Mouse (Mus musculus): Measurements from ENCODE around the gene Prpf40b.

DNA sequence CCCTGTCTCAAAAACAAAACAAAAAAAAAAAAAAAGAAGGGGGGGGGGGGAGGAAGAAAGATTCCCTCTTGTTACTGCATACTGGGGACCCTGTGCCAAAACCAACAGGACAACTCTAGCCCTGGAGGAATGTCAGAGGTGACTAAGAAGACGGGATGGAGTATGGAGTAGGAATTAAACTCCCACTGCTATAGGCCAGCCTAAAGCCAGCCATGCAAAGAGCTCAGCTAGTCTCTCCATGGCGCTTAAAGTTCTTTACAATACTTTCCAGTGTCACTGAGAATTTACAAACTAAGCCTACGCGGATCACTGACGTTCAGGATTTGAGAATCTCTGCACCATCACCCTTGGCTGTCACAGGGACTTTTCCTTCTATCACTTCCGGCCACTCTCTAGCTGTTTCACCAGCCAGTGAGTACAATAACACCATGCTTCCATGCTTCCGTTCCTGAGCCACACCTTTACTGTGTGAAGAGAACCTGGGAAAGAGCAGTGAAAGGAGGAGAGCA is 69.2 kb downstream of the Prpf40b start:
- TF ChIP-seq CTCF (IDR thresholded peaks at IDR 0.05; ENCODE audit: low read depth, low read length) (no peak), POLR2A (IDR thresholded peaks at IDR 0.05; ENCODE audit: extremely low read depth, insufficient read depth, low read length) (no peak)

Measured in liver, adult 2 months (tissue).